Mouse (Mus musculus) cerebellum, adult 2 months (tissue): ENCODE measurements around the gene Kera.

Experiments
- CTCF ChIP-seq: fragments of 200-500 bp; IDR thresholded peaks from 2 replicates; pipeline ENCODE4 v1.5.1; 2011; ENCODE audit warnings: low read depth, mild to moderate bottlenecking, control low read depth, low read length, moderate library complexity, borderline replicate concordance; ENCODE audit not compliant: insufficient read depth
- POLR2A ChIP-seq: fragments of 200-500 bp; IDR thresholded peaks from 2 replicates; pipeline ENCODE4 v1.6.1; 2011; ENCODE audit warnings: low read length, control low read depth, borderline replicate concordance; ENCODE audit not compliant: insufficient read depth

- TF ChIP-seq CTCF = no peak
- TF ChIP-seq POLR2A = peak; percentile 47; the same call in 1 of the 2 replicates
Measured at GRCm38 (mm10) chr10:97603256-97603655, 3.4 kb upstream of the Kera start.
